Mouse (Mus musculus) brain, adult 10 weeks (tissue): ENCODE measurements around the gene Ror2. TPM values are rescaled to one million over a fixed set of nuclear protein-coding genes. Genes with fewer than 3 reads are reported as not detected.

Experiments
- polyA plus RNA-seq: library from polyadenylated mRNA; stranded (reverse); fragments of 350-450 nt; fragmentation: Illumina TruSeq; extraction: RNeasy Lipid Tissue Mini Kit (QIAGEN cat#74804); gene quantifications from one replicate; pipeline ENCODE4 v1.2.3, GENCODE M21; 2015; ENCODE audit warnings: low read depth, low replicate concordance

Ror2 gene
- polyA plus RNA-seq = 0.57 TPM

GRCm38 (mm10) chr13:53285756-53286361 is at the start of gene Ror2:
Ror2 (minus strand) TSS chr13:53286124.

Other genes starting within 250 kb of the Ror2 start
- gene Sptlc1, start 91.3 kb upstream of the Ror2 start, polyA plus RNA-seq = 31.0 TPM
- gene Msx2, start 186.9 kb upstream of the Ror2 start, polyA plus RNA-seq = 0.18 TPM